Mouse (Mus musculus) skeletal muscle tissue, postnatal 0 days (tissue): ENCODE data around the gene Olfr744. TPM values are rescaled to one million over a fixed set of nuclear protein-coding genes. Genes with fewer than 3 reads are reported as not detected.

Source experiments
- polyA plus RNA-seq: library from polyadenylated mRNA; unstranded; fragments of >200 nt; fragmentation: Nextera tagmentation; extraction: Ambion mirVana; gene quantifications from 2 replicates; pipeline ENCODE4 v1.2.1, GENCODE M21; 2015

Gene Olfr744
- polyA plus RNA-seq, result not detected in 2 replicates

GRCm38 (mm10) chr14:50614579-50614978, at the start of gene Olfr744:
Gene Olfr744 (plus strand): TSS chr14:50614879.

GRCm38 (mm10) chr14:50639088-50639487, 24.4 kb downstream of the Olfr744 start, which contains the start of gene Olfr745:
Gene Olfr745 (plus strand): TSS chr14:50639388.

GRCm38 (mm10) chr14:50646783-50647182, 32.1 kb downstream of the Olfr744 start, which contains the start of gene Olfr746:
Gene Olfr746 (plus strand): TSS chr14:50647083.

Other genes with a start within 250 kb of the Olfr744 start
- gene Olfr736, start 233.7 kb upstream of the Olfr744 start, polyA plus RNA-seq, result not detected in 2 replicates
- not detected in 2 replicates for gene Olfr738, start 207.3 kb upstream of the Olfr744 start, polyA plus RNA-seq
- not detected in 2 replicates for gene Olfr739, start 196.3 kb upstream of the Olfr744 start, polyA plus RNA-seq
- gene Olfr740, start 169.3 kb upstream of the Olfr744 start, polyA plus RNA-seq, result not detected in 2 replicates
- gene Olfr741, start 142.1 kb upstream of the Olfr744 start, polyA plus RNA-seq, result not detected in 2 replicates
- not detected in 2 replicates for gene Olfr742, start 111.3 kb upstream of the Olfr744 start, polyA plus RNA-seq
- not detected in 2 replicates for gene Olfr743, start 93.0 kb upstream of the Olfr744 start, polyA plus RNA-seq
- gene Olfr745, start 24.5 kb downstream of the Olfr744 start, polyA plus RNA-seq, result not detected in 2 replicates
- gene Olfr746, start 32.2 kb downstream of the Olfr744 start, polyA plus RNA-seq, result not detected in 2 replicates
- gene Olfr747, start 78.3 kb downstream of the Olfr744 start, polyA plus RNA-seq, result not detected in 2 replicates
- gene Olfr748, start 92.5 kb downstream of the Olfr744 start, polyA plus RNA-seq, result not detected in 2 replicates
- not detected in 2 replicates for gene Olfr749, start 130.2 kb downstream of the Olfr744 start, polyA plus RNA-seq
- 26.3 and 28.4 TPM in 2 replicates for gene Ttc5, start 170.6 kb downstream of the Olfr744 start, polyA plus RNA-seq
- gene Ccnb1ip1, start 192.9 kb downstream of the Olfr744 start, polyA plus RNA-seq, result not detected in 2 replicates
- gene Parp2, start 193.0 kb downstream of the Olfr744 start, polyA plus RNA-seq, result 20.6 and 21.6 TPM in 2 replicates